Mouse (Mus musculus) left cerebral cortex, postnatal 10 days (tissue): Measurements from ENCODE around the gene Apmap. TPM values are rescaled to one million over a fixed set of nuclear protein-coding genes. Genes with fewer than 3 reads are reported as not detected.
"Not testable (repeated sequence)": the region's sequence is repeated elsewhere in the genome, so short reads cannot be mapped to it uniquely, and the experiment has no call there.

Experiments used
- DNase-seq, 2 experiments: peaks; one replicate each; pipeline ENCODE4 v3.0.0; 2021 to 2022; ENCODE audit warnings: low spot score in 2 of 2, mixed read lengths in 1 of 2; ENCODE audit errors: extremely low spot score in 1 of 2
- intact Hi-C: fragments of 180-260 bp; cut with DNase I; formaldehyde crosslinking; loops from one replicate; pipeline ENCODE4 v1.15.1; 2025
- total RNA-seq, 2 experiments: library from RNA; stranded (reverse); gene quantifications; 2 replicates each; pipeline ENCODE4 v1.2.3; 2021

The Apmap gene
- total RNA-seq, 2 experiments from 2014 or later = 51.8 to 53.3 TPM

- DNase-seq = peak in 1 of 2 experiments; percentile 18
- intact Hi-C loops = no loop called here
Measured at GRCm38 (mm10) chr2:150558568-150558967, 49.8 kb downstream of the Apmap start.

GRCm38 (mm10) chr2:150549576-150549975, 58.8 kb downstream of the Apmap start:
- DNase-seq, intact Hi-C loops: not testable (repeated sequence)

Other genes with a start within 250 kb of the Apmap start
- gene 3300002I08Rik, start 245.8 kb downstream of the Apmap start, total RNA-seq = 10 to 100 TPM in 1 of 2 experiments, 1 to 10 TPM in 1; 8.8 to 10.5 TPM
- gene Zfp442, start 157.1 kb downstream of the Apmap start, total RNA-seq = 1 to 10 TPM; 7.0 to 7.1 TPM
- under 1 TPM; 0.24 to 0.36 TPM for gene Zfp345, start 123.5 kb downstream of the Apmap start, total RNA-seq
- not detected for gene Cst7, start 38.2 kb downstream of the Apmap start, total RNA-seq
- gene Acss1, start 59.9 kb upstream of the Apmap start, total RNA-seq = 10 to 100 TPM; 16.4 to 17.4 TPM
- not detected for gene Vsx1, start 80.8 kb upstream of the Apmap start, total RNA-seq
- gene Entpd6, start 140.5 kb upstream of the Apmap start, total RNA-seq = 10 to 100 TPM; 64.5 to 66.9 TPM
- 100 to 1,000 TPM; 135 to 136 TPM for gene Pygb, start 178.2 kb upstream of the Apmap start, total RNA-seq